Mouse (Mus musculus) midbrain, embryonic 15.5 days (tissue): Measurements from ENCODE around the gene Wdr20. TPM values are rescaled to one million over a fixed set of nuclear protein-coding genes. Genes with fewer than 3 reads are reported as not detected.

Experiments used
- ATAC-seq: fragments of 200-750 bp; cut with Nextera tagmentation; replicated peaks from 2 replicates; pipeline ENCODE4 v1.8.0; 2017; ENCODE audit warnings: moderate TSS enrichment
- H3K27ac ChIP-seq: fragments of 300-500 bp; sonication (generic); 2 replicates; pipeline ENCODE4 v1.5.1; 2015; ENCODE audit warnings: mild to moderate bottlenecking, inconsistent platforms
- H3K27me3 ChIP-seq: fragments of 300-500 bp; sonication (generic); replicated peaks from 2 replicates; pipeline ENCODE4 v1.6.1; 2015; ENCODE audit warnings: inconsistent platforms
- H3K36me3 ChIP-seq: fragments of 300-500 bp; sonication (generic); replicated peaks from 2 replicates; pipeline ENCODE4 v1.6.1; 2015; ENCODE audit warnings: inconsistent platforms
- H3K4me1 ChIP-seq: fragments of 300-500 bp; sonication (generic); 2 replicates; pipeline ENCODE4 v1.6.1; 2015; ENCODE audit warnings: inconsistent platforms
- H3K4me2 ChIP-seq: fragments of 300-500 bp; sonication (generic); 2 replicates; pipeline ENCODE4 v1.6.1; 2015; ENCODE audit warnings: inconsistent platforms, mild to moderate bottlenecking, moderate library complexity
- H3K4me3 ChIP-seq: fragments of 300-500 bp; sonication (generic); 2 replicates; pipeline ENCODE4 v1.5.1; 2015; ENCODE audit warnings: mild to moderate bottlenecking, inconsistent platforms
- H3K9ac ChIP-seq: fragments of 300-500 bp; sonication (generic); 2 replicates; pipeline ENCODE4 v1.6.1; 2015; ENCODE audit warnings: mild to moderate bottlenecking, inconsistent platforms
- H3K9me3 ChIP-seq: fragments of 300-500 bp; sonication (generic); 2 replicates; pipeline ENCODE4 v1.6.1; 2016; ENCODE audit warnings: inconsistent platforms
- WGBS: fragments of 180-500 bp; shearing (Covaris S2); methylation state at CpG from one replicate; pipeline ENCODE4 v1.1.7; 2015; ENCODE audit warnings: mixed read lengths; 5-methylcytosine and 5-hydroxymethylcytosine counted together
- polyA plus RNA-seq: library from polyadenylated mRNA; unstranded; fragments of >200 nt; fragmentation: Nextera tagmentation; extraction: Ambion mirVana; gene quantifications from 2 replicates; pipeline ENCODE4 v1.2.1, GENCODE M21; 2015

The Wdr20 gene
- polyA plus RNA-seq, 1 experiment from 2014 or later = 25.5 TPM

DNA sequence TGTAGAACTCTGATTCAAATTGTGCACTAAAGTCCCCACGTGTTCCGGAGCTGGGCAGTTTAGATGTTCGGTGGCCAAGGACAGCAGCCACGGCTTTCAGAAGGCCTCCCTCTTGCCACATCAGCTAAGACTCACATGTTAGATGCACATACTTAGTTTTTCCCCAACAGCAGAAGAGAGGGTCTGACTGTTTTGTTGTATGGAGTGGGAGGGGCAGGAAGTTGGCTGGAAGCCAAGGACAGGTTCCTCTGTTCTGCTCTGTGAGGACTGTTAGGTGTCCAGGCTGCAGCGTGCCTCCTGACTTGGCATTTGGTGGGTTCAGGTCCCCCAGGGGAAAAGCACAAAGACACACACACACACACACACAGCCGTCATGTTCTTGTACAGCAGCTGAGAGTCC is 57.3 kb downstream of the Wdr20 start:
- H3K9me3 ChIP-seq = no peaks in the 10 kb centered on the region
- WGBS = 84% methylated on average over 6 of the region's 6 CpGs
- peaks cover 5% of the 10 kb centered on the region; the same call in 1 of the 2 replicates for H3K36me3 ChIP-seq
- no peaks in the 10 kb centered on the region for H3K4me1 ChIP-seq
- no peak overlapping the region for H3K9ac ChIP-seq
- no peaks in the 10 kb centered on the region for H3K27me3 ChIP-seq
- H3K4me3 ChIP-seq = no peak overlapping the region
- H3K4me2 ChIP-seq = no peak overlapping the region
- no peak overlapping the region for H3K27ac ChIP-seq
- ATAC-seq = no peak

DNA sequence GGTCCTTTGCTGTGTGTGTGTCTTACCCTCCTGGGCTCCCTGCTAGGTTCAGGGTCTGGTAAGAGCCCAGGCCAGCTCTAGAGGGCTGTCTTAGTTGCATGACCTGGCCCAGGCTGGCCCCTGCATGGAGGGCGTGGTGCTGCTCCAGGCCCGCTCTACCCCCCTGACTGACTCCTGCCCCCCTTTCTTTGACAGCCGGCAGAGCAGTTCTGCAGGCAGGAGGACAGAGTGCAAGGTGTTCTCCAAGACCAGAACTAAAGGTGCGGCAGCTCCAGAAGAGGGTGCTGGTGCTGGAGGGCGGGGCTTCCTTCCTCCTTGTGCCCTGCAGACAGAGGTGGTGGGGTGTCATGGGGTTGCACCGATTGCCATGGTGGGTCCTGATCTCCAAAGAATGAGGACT is 59.0 kb downstream of the Wdr20 start:
- 93% methylated on average over 6 of the region's 6 CpGs for WGBS
- Histone ChIP-seq H3K4me3 (no peak overlapping the region), H3K27ac (no peak overlapping the region), H3K4me1 (no peaks in the 10 kb centered on the region), H3K9ac (no peak overlapping the region), H3K9me3 (no peaks in the 10 kb centered on the region), H3K4me2 (no peak overlapping the region), H3K36me3 (peaks cover 5% of the 10 kb centered on the region; the same call in 1 of the 2 replicates), H3K27me3 (no peaks in the 10 kb centered on the region)
- ATAC-seq = no peak

DNA sequence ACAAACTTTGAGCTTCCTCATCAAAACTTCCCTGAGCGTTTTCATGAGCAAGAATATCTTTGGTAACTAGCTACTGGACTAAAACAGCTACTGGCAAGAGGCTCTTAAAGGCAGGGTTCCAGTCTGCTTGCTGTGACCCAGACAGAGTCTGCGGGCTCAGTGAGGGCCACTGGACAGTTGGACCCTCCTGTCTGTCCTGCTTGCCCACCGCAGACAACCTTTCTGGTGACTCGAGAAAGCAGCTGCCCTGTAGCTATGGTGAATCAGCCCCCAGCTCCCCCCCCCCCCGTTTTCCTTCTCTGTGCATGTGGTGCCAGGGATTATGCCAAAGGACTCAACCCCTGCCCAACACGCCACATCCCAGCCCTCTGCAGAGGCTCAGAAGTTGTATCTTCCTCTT is 59.5 kb downstream of the Wdr20 start:
- H3K4me2 ChIP-seq = no peak overlapping the region
- H3K4me3 ChIP-seq = no peak overlapping the region
- ATAC-seq = no peak
- H3K27me3 ChIP-seq = no peaks in the 10 kb centered on the region
- H3K27ac ChIP-seq = no peak overlapping the region
- H3K9me3 ChIP-seq = no peaks in the 10 kb centered on the region
- no peak overlapping the region for H3K9ac ChIP-seq
- no peaks in the 10 kb centered on the region for H3K4me1 ChIP-seq
- 82% methylated on average over 6 of the region's 6 CpGs for WGBS
- H3K36me3 ChIP-seq = peaks cover 5% of the 10 kb centered on the region; the same call in 1 of the 2 replicates

DNA sequence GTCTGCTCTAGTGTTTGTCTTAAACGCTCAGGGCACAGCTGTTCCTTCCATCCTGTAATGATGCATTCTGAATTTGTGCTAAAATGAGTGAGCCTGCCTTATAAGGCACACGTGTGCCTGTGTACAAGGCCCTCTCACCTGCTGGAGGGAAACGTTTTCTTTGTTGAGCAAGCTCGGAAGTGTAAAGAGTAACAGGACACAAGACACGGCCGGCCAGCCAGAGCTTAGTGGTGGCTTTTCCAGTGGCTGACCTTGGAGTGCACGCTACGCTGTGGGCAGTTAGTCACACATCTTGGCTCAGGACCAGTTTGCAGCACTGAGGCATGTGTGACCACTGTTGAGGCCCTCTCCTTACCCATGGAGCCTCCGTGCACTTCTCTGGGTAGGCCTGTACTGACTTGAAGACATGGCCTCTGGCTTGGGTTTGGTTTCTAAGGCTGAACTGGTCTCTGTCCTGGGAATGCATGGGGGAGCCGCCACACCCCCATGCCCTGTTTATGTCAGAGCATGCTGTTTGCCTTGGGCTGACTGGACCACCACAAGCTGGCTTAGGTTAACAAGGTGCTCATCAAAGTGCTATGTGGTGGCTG is 60.2 kb downstream of the Wdr20 start:
- H3K27me3 ChIP-seq = no peaks in the 10 kb centered on the region
- H3K4me3 ChIP-seq = no peak overlapping the region
- H3K9me3 ChIP-seq = no peaks in the 10 kb centered on the region
- H3K4me1 ChIP-seq = no peaks in the 10 kb centered on the region
- WGBS = 92% methylated on average over 10 of the region's 10 CpGs
- H3K9ac ChIP-seq = no peak overlapping the region
- no peak overlapping the region for H3K4me2 ChIP-seq
- no peak for ATAC-seq
- 0 out of 2 replicates have a peak, but pooled peaks cover under 1% of the 10 kb centered on the region for H3K36me3 ChIP-seq
- H3K27ac ChIP-seq = no peak overlapping the region

DNA sequence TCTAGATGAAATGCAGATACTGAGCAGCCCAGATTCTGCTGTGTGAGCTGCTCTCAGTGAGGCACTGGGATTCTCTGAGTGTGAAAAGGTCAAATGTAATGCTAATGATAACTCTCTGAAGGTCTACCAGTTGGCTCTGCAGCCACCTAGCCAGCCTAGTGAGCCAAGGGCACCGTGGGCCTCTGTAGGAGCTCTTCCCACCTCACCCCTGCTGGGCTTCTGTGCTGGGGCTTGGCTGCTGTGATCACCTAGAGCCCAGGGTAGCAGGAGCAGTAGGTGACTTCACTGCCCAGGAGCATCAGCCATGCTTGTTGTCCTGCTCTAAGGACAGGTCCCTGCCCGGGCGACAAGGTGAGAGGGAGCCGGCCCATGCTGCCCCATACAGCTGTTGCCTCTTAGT is 61.5 kb downstream of the Wdr20 start:
- no peak overlapping the region for H3K27ac ChIP-seq
- no peaks in the 10 kb centered on the region for H3K36me3 ChIP-seq
- peaks cover 1% of the 10 kb centered on the region for H3K4me1 ChIP-seq
- no peak for ATAC-seq
- 96% methylated on average over 4 of the region's 4 CpGs for WGBS
- no peaks in the 10 kb centered on the region for H3K9me3 ChIP-seq
- H3K27me3 ChIP-seq = no peaks in the 10 kb centered on the region
- H3K9ac ChIP-seq = no peak overlapping the region
- no peak overlapping the region for H3K4me3 ChIP-seq
- H3K4me2 ChIP-seq = no peak overlapping the region

DNA sequence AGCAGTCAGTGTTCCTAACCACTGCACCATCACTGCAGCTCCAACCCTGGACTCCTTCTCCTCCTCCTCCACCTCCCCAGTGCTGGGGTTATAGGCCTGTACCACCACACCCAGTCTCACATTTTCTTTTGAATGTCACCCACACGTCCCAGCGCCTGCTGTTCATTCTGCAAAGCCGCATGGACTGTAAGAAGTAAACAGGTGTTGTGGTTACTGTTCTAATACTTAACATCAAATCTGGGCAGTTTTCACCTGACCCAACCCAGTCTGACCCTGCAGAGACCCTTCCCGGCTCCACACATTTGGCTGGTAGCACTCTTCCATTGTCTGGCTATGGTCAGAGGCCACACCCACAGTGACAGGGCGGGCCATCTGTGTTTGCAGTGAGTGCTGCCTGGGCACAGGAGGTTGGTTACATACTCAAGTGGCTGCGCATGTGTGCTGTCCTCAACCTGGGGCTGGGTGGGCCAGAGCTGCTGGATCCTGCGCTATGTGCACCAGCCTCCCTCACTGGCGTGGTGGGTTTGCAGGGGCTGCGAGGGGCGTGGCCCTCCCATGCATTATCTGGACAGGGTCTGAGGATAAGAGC is 64.2 kb downstream of the Wdr20 start:
- H3K36me3 ChIP-seq = no peaks in the 10 kb centered on the region
- H3K9me3 ChIP-seq = no peaks in the 10 kb centered on the region
- H3K4me1 ChIP-seq = peaks cover 4% of the 10 kb centered on the region
- WGBS = 85% methylated on average over 10 of the region's 10 CpGs
- H3K4me3 ChIP-seq = no peak overlapping the region
- H3K9ac ChIP-seq = no peak overlapping the region
- H3K27ac ChIP-seq = no peak overlapping the region
- H3K4me2 ChIP-seq = no peak overlapping the region
- H3K27me3 ChIP-seq = no peaks in the 10 kb centered on the region
- no peak for ATAC-seq

DNA sequence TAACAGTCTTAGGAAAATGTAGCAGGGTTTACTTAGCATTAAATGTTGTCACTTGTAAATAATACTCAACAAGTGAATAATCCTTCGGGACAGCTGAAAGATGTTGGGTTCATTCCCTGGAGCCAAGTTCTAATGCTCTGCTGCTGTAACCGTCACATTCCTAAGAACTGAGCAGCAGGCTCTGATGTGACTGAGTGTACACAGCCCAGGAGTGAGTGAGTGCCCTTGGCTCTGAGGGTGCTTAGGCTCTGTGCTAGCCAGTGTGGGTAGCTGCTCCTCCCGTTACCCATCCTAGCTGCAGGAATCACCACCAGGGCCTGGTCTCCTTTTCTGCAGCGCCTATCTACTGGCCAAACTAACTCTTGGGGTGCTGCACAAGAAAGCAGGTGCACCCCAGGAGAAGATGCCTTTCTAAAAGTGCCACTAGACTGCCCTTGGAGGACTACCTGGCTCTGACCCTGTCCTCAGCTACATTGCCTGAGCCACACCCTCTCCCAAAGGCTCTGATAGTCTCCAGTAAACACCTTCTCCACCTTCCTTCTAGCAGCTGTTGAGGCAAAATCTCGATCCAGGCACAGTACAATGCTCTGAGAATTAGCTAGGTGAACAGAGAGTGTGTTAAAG is 65.0 kb downstream of the Wdr20 start:
- ATAC-seq = no peak
- H3K4me2 ChIP-seq = no peak overlapping the region
- 88% methylated on average over 5 of the region's 5 CpGs for WGBS

DNA sequence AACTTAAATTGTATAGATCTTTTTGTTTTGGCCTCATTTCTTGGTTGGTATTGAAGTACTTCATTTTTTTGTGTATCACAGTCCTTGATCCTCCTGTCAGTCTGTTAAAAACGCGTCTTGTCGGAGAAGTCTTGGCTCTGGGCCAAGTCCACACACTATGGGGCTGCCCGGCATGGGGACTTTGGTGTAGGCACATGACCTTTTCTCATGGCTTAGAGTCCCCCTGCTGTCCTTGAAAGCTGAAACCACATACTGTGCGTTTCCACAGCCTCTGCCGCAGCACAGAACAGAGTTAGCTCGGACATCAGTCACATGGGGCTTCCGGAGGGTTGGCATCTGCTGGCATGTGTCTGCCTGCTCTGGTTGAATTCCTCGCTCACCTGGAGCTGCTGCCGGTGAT is 66.5 kb downstream of the Wdr20 start:
- Histone ChIP-seq H3K27me3 (no peaks in the 10 kb centered on the region), H3K9me3 (no peaks in the 10 kb centered on the region), H3K36me3 (no peaks in the 10 kb centered on the region), H3K4me2 (no peak overlapping the region), H3K4me1 (peaks cover 4% of the 10 kb centered on the region), H3K9ac (no peak overlapping the region), H3K27ac (no peak overlapping the region), H3K4me3 (no peak overlapping the region)
- WGBS = 19% methylated on average over 10 of the region's 10 CpGs
- ATAC-seq = no peak; the same call in 1 of the 2 replicates

More for the DNA sequence above, 65.0 kb downstream of the Wdr20 start:
- H3K36me3 ChIP-seq = no peaks in the 10 kb centered on the region
- peaks cover 4% of the 10 kb centered on the region for H3K4me1 ChIP-seq
- H3K4me3 ChIP-seq = no peak overlapping the region
- H3K9me3 ChIP-seq = no peaks in the 10 kb centered on the region
- no peak overlapping the region for H3K27ac ChIP-seq
- H3K27me3 ChIP-seq = no peaks in the 10 kb centered on the region
- no peak overlapping the region for H3K9ac ChIP-seq

DNA sequence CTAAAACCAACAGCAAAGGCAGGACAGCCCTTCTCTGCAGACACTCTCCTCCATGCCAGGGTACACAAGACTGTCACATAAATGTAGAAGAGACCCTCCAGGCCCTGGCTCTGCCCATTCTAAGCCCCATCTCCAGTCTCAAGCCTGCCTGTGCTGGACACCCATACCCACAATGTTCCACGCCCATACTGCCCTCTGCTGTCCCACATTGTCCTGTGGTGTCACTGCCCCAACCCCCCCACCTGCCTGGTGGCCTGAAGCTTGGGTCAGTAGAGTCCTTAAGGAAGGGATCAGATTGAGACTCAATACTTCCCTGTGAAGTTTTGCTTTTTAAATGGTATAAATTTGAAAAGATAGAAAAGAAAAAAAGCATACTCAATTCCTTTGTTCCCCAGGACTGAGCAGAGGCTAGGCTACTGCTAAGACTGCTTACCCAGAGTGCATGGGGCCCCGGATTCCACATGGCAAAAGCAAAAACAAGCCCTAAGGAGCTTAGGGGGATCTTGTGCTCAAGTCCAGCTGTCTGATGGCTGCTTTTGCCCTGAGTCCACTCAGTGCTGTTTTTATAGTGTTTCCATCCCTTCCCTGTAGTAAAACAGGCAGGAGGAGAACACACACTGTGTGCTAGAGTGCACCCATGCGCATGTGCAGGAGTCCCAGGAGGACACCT is 68.7 kb downstream of the Wdr20 start:
- no peak for ATAC-seq
- Histone ChIP-seq H3K4me2 (no peak overlapping the region), H3K36me3 (no peaks in the 10 kb centered on the region), H3K27ac (no peak overlapping the region), H3K9me3 (no peaks in the 10 kb centered on the region), H3K27me3 (no peaks in the 10 kb centered on the region), H3K9ac (no peak overlapping the region), H3K4me3 (no peak overlapping the region), H3K4me1 (peaks cover 4% of the 10 kb centered on the region)
- 64% methylated on average over 3 of the region's 3 CpGs for WGBS

DNA sequence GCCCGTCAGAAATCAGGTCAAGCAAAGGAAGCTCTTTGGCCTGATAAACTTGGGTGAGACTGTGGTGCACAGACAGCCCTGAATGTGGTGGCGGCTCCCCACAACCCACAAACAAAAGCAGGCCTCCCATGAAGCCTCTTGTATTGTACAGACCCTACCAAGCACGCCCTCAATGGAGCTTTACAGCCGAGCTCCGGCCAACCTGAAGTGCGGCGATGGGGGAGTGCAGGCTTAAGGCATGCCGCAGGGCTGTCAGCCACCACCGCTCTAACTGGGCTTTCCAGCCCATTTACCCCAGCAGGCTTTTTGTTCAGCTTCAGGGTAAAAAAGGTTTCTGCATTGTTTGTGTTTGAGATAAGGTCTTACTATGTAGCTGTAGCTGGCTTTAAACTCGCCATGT is 70.7 kb downstream of the Wdr20 start:
- H3K36me3 ChIP-seq = peaks cover 3% of the 10 kb centered on the region; the same call in 1 of the 2 replicates
- no peaks in the 10 kb centered on the region for H3K27me3 ChIP-seq
- WGBS = 15% methylated on average over 10 of the region's 10 CpGs
- no peaks in the 10 kb centered on the region for H3K9me3 ChIP-seq
- H3K4me3 ChIP-seq = no peak overlapping the region
- ATAC-seq = no peak
- H3K27ac ChIP-seq = no peak overlapping the region
- H3K9ac ChIP-seq = no peak overlapping the region
- H3K4me1 ChIP-seq = peaks cover 4% of the 10 kb centered on the region
- H3K4me2 ChIP-seq = no peak overlapping the region

DNA sequence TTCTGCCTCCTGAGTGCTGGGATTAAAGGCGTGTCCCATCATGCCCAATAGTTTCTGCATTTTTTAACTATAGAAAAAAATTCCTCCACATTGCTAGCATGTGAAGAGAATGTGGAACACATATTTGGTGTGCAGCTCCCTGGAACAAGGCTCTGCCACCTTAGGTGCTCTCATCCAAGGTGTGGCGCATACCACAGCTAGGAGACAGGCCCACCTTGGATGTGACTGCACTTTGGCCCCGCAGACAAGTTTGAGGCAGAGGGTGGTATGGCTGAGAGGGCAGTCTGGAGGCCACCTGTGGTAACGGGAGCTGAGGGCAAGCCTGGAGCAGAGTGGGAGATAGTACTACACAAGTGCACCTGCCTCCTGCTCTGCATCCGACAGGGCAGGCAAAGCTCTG is 71.1 kb downstream of the Wdr20 start:
- ATAC-seq = no peak
- Histone ChIP-seq H3K36me3 (peaks cover 3% of the 10 kb centered on the region; the same call in 1 of the 2 replicates), H3K4me1 (peaks cover 4% of the 10 kb centered on the region), H3K27me3 (no peaks in the 10 kb centered on the region), H3K9me3 (no peaks in the 10 kb centered on the region), H3K4me3 (no peak overlapping the region), H3K9ac (no peak overlapping the region), H3K27ac (no peak overlapping the region), H3K4me2 (no peak overlapping the region)
- WGBS = 90% methylated on average over 5 of the region's 5 CpGs

DNA sequence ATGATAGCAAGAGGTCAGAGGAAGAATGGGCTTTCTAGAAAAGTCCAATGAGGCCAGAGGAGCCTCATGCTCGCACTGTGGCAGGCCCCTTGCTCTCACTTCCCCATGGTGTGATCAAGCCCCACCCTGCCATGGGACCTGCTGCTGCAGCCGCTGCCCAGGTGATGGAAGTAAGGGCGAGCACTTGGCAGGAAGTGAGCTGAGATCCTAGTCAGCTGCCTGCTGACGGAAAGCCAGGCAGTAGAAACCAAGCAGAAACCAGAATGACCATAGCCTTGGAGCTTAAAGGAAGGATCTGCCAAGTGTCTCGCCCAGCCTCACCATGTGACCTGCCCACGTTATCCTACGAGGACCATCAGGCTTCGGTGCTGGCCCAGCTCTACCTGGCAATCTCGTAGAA is 75.4 kb downstream of the Wdr20 start:
- no peak overlapping the region for H3K27ac ChIP-seq
- no peak for ATAC-seq
- H3K27me3 ChIP-seq = no peaks in the 10 kb centered on the region
- no peak overlapping the region for H3K9ac ChIP-seq
- H3K4me1 ChIP-seq = no peaks in the 10 kb centered on the region; the same call in 1 of the 2 replicates
- no peak overlapping the region for H3K4me2 ChIP-seq
- H3K4me3 ChIP-seq = no peak overlapping the region
- H3K36me3 ChIP-seq = peaks cover 3% of the 10 kb centered on the region; the same call in 1 of the 2 replicates
- H3K9me3 ChIP-seq = no peaks in the 10 kb centered on the region
- 93% methylated on average over 9 of the region's 9 CpGs for WGBS
